Mouse (Mus musculus): Measurements from ENCODE around the gene Hs3st1.

DNA sequence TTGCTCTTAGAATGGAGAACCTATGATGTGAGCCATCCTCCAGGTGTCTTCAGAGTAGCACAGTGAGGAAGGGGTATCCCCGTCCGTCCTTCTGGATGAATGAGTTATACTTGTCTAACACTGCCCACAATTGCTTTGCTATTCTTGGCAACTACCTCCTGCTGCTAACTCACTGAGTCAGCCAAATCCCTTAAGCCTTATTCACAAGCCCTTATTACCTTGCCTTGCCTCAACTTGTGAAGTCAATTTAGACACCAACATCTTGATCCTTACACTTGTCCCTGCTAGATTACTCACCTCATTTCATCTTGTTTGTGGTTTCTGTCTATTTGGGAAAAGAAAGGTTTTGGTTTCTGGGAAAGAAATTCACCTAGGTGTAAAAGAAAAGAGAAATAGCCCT, 95.9 kb downstream of the Hs3st1 start:
- TF ChIP-seq CTCF (IDR thresholded peaks at IDR 0.05; ENCODE audit: low read depth), result no peak
- peak; percentile 25 for TF ChIP-seq EP300 (optimal IDR thresholded peaks at IDR 0.05)

All from stomach, postnatal 0 days (tissue).